Mouse (Mus musculus) liver, embryonic 14.5 days (tissue): ENCODE data around the gene 1810062G17Rik.

Source experiments
- CTCF ChIP-seq: IDR thresholded peaks from 2 replicates; pipeline ENCODE4 v1.5.1; 2016; ENCODE audit warnings: antibody characterized with exemption, low read depth, control low read depth
- EP300 ChIP-seq: IDR thresholded peaks from 2 replicates; pipeline ENCODE4 v1.6.1; 2016; ENCODE audit warnings: antibody characterized with exemption, low read depth

- no peak for TF ChIP-seq CTCF
- TF ChIP-seq EP300: no peak
These were observed 17.1 kb downstream of the 1810062G17Rik start for GRCm38 (mm10) chr3:36492716-36493391.
